Mouse (Mus musculus) liver, adult 2 months (tissue): ENCODE data around the gene Sun1.

Experiments
- CTCF ChIP-seq: fragments of 200-500 bp; IDR thresholded peaks from 2 replicates; pipeline ENCODE4 v1.5.1; 2011; ENCODE audit warnings: low read depth, low read length, control low read depth
- POLR2A ChIP-seq: fragments of 200-500 bp; IDR thresholded peaks from 2 replicates; pipeline ENCODE4 v1.6.1; 2011; ENCODE audit warnings: low read length, control low read depth; ENCODE audit not compliant: insufficient read depth; ENCODE audit errors: extremely low read depth

GRCm38 (mm10) chr5:139184897-139185296 lies 15.5 kb upstream of the Sun1 start:
- TF ChIP-seq CTCF, result no peak
- TF ChIP-seq POLR2A, result no peak
